Mouse (Mus musculus): Measurements from ENCODE around the gene Muc3a. TPM values are rescaled to one million over a fixed set of nuclear protein-coding genes. Genes with fewer than 3 reads are reported as not detected.

Gene Muc3a
- polyA plus RNA-seq, 1 experiment, result 4.0 TPM

DNA sequence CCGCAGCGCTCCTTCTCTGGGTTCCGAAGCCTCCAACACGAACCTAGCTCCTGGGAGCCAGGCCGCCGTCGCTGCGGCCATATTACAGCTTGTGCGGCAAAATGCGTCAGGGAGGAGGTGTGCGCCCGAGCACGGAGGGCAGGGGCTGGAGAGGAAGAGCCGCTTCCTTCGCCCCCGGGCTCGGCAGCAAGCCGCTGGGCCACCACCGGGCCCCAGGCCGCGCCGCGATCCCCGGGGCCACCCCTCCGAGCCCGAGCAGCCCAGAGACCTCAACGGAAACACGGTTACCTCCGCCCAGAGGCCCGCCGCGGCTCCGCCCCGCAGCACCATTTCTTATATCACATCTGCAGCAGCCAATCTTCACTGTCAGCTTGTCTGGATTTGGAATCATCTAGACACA, 22.9 kb downstream of the Muc3a start:
- Histone ChIP-seq H3K27ac (ENCODE audit: insufficient read depth, low read length) (peak overlapping the region; percentile 50), H3K27me3 (ENCODE audit: control insufficient read depth, insufficient read depth, low read length) (peaks cover 3% of the 10 kb centered on the region)

DNA sequence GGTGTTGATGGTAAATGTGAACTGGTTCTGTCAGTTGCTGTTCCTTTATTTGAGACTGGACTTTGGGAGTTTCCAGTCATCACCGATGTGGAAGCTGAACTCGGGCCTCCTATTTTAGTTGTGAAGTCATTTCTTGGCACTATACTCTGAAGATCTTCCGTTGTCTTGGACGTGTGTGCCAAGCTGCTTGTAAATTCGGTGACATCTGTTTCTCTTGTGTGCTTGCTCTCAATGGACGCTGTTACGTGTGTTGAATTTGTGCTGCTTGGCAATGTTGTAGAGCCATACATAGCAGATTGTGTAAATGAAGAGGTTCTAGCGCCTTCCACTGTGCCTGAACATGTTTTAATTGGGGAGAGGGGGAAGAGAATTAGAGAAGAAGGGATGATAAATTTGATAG, 26.8 kb downstream of the Muc3a start:
- peaks cover 3% of the 10 kb centered on the region for H3K4me1 ChIP-seq (ENCODE audit: control insufficient read depth, insufficient read depth, insufficient read length)
- WGBS, result 93% methylated on average over 8 of the region's 8 CpGs
- TF ChIP-seq POLR2A (IDR thresholded peaks at IDR 0.05; ENCODE audit: low read depth, low read length) (no peak), CTCF (IDR thresholded peaks at IDR 0.05; ENCODE audit: extremely low read depth, insufficient read depth, insufficient read length, insufficient replicate concordance) (no peak)

More for the DNA sequence above, 22.9 kb downstream of the Muc3a start:
- TF ChIP-seq CTCF (IDR thresholded peaks at IDR 0.05; ENCODE audit: extremely low read depth, insufficient read depth, insufficient read length, insufficient replicate concordance), result no peak
- TF ChIP-seq POLR2A (IDR thresholded peaks at IDR 0.05; ENCODE audit: low read depth, low read length), result no peak
- WGBS, result 1% methylated on average over 34 of the region's 34 CpGs
- peaks cover 3% of the 10 kb centered on the region for H3K4me1 ChIP-seq (ENCODE audit: control insufficient read depth, insufficient read depth, insufficient read length)
- H3K36me3 ChIP-seq (ENCODE audit: control insufficient read depth, insufficient read depth, low read length), result no peaks in the 10 kb centered on the region
- DNase-seq (ENCODE audit: low read depth in 1 of 2, low spot score in 2 of 2), result peak; percentile 12 to 59
- peak overlapping the region; percentile 53 for H3K4me3 ChIP-seq (ENCODE audit: extremely low read depth, insufficient read depth, insufficient read length)

DNA sequence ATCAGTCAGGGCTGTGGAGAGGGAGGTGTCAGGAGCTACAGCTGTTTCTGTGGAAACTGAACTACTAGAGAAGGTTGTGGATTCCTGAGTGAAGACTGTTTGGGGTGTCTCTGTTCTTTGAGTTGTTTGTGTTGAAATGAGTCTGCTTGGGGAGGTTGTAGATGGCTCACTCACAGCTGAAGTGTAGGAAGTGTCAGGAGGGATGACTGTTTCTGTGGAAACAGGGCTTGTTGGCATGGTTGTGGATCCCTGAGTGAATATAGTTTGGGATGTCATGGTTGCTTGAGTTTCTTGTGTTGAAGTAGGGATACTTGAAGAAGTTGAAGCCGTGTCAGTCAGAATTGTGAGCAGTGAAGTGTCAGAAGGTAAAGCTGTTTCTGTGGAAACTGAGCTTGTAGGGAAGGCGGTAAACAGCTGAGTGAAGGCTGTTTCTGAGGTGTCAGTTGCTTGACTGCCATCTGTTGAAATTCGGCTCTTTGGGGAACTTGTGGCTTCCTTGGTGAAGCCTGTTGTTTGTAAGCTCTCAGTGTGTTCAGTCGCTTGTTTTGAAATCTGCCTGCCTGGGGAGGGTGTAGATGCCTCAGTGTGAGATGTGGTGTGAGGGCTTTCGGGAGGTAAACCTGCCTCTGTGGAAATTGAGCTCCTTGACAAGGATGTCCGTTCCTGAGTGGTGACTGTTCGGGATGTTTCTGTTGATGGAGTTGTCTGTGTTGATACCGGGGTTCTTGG, 32.4 kb downstream of the Muc3a start:
- DNase-seq (ENCODE audit: low read depth in 1 of 2, low spot score in 2 of 2), result peak; percentile 7 to 11
- Histone ChIP-seq H3K27ac (ENCODE audit: insufficient read depth, low read length) (no peak overlapping the region), H3K4me1 (ENCODE audit: control insufficient read depth, insufficient read depth, insufficient read length) (no peaks in the 10 kb centered on the region; the same call in 1 of the 2 replicates), H3K36me3 (ENCODE audit: control insufficient read depth, insufficient read depth, low read length) (no peaks in the 10 kb centered on the region), H3K27me3 (ENCODE audit: control insufficient read depth, insufficient read depth, low read length) (no peaks in the 10 kb centered on the region), H3K4me3 (ENCODE audit: extremely low read depth, insufficient read depth, insufficient read length) (no peak overlapping the region)
- TF ChIP-seq POLR2A (IDR thresholded peaks at IDR 0.05; ENCODE audit: low read depth, low read length) (no peak), CTCF (IDR thresholded peaks at IDR 0.05; ENCODE audit: extremely low read depth, insufficient read depth, insufficient read length, insufficient replicate concordance) (no peak)
- WGBS, result 54% methylated on average over 8 of the region's 8 CpGs

More for the DNA sequence above, 26.8 kb downstream of the Muc3a start:
- Histone ChIP-seq H3K27ac (ENCODE audit: insufficient read depth, low read length) (no peak overlapping the region), H3K36me3 (ENCODE audit: control insufficient read depth, insufficient read depth, low read length) (no peaks in the 10 kb centered on the region), H3K4me3 (ENCODE audit: extremely low read depth, insufficient read depth, insufficient read length) (no peak overlapping the region), H3K27me3 (ENCODE audit: control insufficient read depth, insufficient read depth, low read length) (peaks cover 3% of the 10 kb centered on the region)
- DNase-seq (ENCODE audit: low read depth in 1 of 2, low spot score in 2 of 2), result no peak

DNA sequence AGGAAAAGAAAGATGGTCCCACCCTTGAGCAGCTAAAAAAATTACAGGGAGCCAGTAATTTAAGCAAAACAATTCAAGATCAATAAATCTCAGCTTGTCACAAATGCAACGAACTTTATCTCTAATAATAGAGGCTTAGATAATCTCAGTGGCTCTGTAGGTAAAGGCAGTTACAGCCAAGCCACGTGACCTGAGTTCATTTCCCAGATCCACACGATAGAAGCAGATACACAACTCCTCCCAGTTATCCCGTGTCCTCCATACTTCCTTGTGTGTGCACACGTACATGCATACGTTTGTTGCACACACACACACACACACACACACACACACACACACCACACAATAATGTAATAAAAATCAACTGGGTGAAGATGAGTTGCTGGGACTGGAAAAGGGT, 38.2 kb downstream of the Muc3a start:
- H3K27me3 ChIP-seq (ENCODE audit: control insufficient read depth, insufficient read depth, low read length), result no peaks in the 10 kb centered on the region

DNA sequence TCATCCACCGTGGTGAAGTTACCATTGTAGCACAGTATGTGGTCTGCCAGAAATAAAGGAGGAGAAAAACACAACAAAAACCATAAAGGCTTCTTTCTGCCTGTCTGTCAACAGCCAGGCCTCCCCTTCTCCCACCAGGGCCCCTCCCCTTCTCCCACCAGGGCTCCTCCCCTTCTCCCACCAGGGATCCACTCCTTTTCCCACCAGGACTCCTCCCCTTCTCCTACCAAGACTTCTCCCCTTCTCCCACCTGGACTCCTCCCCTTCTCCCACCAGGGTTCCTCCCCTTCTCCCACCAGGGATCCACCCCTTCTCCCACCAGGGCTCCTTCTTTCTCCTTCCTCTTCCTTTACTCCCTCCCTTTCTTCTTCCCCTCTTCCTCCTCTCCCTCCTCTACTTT, 39.6 kb downstream of the Muc3a start:
- Histone ChIP-seq H3K4me1 (ENCODE audit: control insufficient read depth, insufficient read depth, insufficient read length) (no peaks in the 10 kb centered on the region), H3K27me3 (ENCODE audit: control insufficient read depth, insufficient read depth, low read length) (no peaks in the 10 kb centered on the region), H3K4me3 (ENCODE audit: extremely low read depth, insufficient read depth, insufficient read length) (no peak overlapping the region), H3K36me3 (ENCODE audit: control insufficient read depth, insufficient read depth, low read length) (no peaks in the 10 kb centered on the region), H3K27ac (ENCODE audit: insufficient read depth, low read length) (no peak overlapping the region)
- no peak for DNase-seq (ENCODE audit: low read depth in 1 of 2, low spot score in 2 of 2)
- WGBS, result 19% methylated on average over 1 of the region's 1 CpGs
- TF ChIP-seq CTCF (IDR thresholded peaks at IDR 0.05; ENCODE audit: extremely low read depth, insufficient read depth, insufficient read length, insufficient replicate concordance), result no peak
- TF ChIP-seq POLR2A (IDR thresholded peaks at IDR 0.05; ENCODE audit: low read depth, low read length), result no peak

More for the DNA sequence above, 38.2 kb downstream of the Muc3a start:
- H3K4me1 ChIP-seq (ENCODE audit: control insufficient read depth, insufficient read depth, insufficient read length), result no peaks in the 10 kb centered on the region
- TF ChIP-seq POLR2A (IDR thresholded peaks at IDR 0.05; ENCODE audit: low read depth, low read length) (no peak), CTCF (IDR thresholded peaks at IDR 0.05; ENCODE audit: extremely low read depth, insufficient read depth, insufficient read length, insufficient replicate concordance) (no peak)
- no peak for DNase-seq (ENCODE audit: low read depth in 1 of 2, low spot score in 2 of 2)
- H3K4me3 ChIP-seq (ENCODE audit: extremely low read depth, insufficient read depth, insufficient read length), result no peak overlapping the region
- H3K36me3 ChIP-seq (ENCODE audit: control insufficient read depth, insufficient read depth, low read length), result no peaks in the 10 kb centered on the region
- H3K27ac ChIP-seq (ENCODE audit: insufficient read depth, low read length), result no peak overlapping the region
- 72% methylated on average over 6 of the region's 6 CpGs for WGBS

DNA sequence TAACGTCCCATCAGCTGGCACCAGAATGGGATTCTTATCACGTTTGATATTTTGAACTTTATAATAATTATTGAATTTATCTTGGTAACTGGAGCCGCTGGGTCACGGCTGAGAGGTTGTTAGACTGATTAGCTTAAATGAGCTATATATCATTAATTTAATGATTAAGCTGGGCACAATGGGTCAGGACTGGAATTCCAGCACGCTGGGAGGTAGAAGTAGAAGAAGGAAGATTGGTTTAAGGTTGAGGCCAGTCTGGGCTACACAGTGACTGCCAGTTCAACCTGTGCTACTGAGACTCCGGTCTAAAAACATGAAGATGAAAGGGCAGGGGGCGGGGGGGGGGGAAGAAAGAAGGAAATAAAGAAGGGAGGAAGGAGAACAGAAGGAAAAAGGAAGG, 40.7 kb downstream of the Muc3a start:
- no peak overlapping the region for H3K4me3 ChIP-seq (ENCODE audit: extremely low read depth, insufficient read depth, insufficient read length)
- no peak for DNase-seq (ENCODE audit: low read depth in 1 of 2, low spot score in 2 of 2)
- WGBS, result 86% methylated on average over 7 of the region's 7 CpGs
- H3K27me3 ChIP-seq (ENCODE audit: control insufficient read depth, insufficient read depth, low read length), result no peaks in the 10 kb centered on the region
- H3K27ac ChIP-seq (ENCODE audit: insufficient read depth, low read length), result no peak overlapping the region
- TF ChIP-seq POLR2A (IDR thresholded peaks at IDR 0.05; ENCODE audit: low read depth, low read length) (no peak), CTCF (IDR thresholded peaks at IDR 0.05; ENCODE audit: extremely low read depth, insufficient read depth, insufficient read length, insufficient replicate concordance) (no peak)
- no peaks in the 10 kb centered on the region for H3K36me3 ChIP-seq (ENCODE audit: control insufficient read depth, insufficient read depth, low read length)
- H3K4me1 ChIP-seq (ENCODE audit: control insufficient read depth, insufficient read depth, insufficient read length), result no peaks in the 10 kb centered on the region

DNA sequence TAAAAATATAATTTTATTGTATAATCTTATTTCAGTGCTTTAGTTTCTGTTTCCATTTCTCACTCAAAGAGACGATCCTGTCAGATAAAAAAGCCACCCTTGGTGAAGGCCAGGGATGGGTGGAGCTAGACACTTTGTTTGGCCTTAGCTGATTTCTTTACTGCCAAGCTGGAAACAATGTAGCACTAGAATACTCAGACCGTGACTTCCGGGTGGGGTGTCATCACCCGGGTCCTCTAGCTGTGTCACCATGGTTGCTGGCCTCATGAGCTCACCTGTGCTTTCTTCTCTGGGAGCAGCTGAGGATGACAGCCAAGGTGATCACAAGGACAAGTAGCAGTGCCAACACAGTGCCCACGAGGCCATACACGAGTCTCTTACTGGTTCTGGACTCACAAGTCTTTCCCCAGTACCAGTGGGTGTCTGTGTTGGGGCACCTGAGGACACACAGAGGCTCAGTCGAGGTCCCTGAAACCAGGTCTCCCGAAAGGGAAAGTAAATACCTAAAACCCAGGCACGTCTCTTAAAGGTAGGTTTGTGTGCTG, 41.3 kb downstream of the Muc3a start:
- no peak for DNase-seq (ENCODE audit: low read depth in 1 of 2, low spot score in 2 of 2)
- no peak overlapping the region for H3K4me3 ChIP-seq (ENCODE audit: extremely low read depth, insufficient read depth, insufficient read length)
- no peaks in the 10 kb centered on the region for H3K4me1 ChIP-seq (ENCODE audit: control insufficient read depth, insufficient read depth, insufficient read length)
- no peaks in the 10 kb centered on the region for H3K36me3 ChIP-seq (ENCODE audit: control insufficient read depth, insufficient read depth, low read length)
- WGBS, result 63% methylated on average over 9 of the region's 9 CpGs
- H3K27me3 ChIP-seq (ENCODE audit: control insufficient read depth, insufficient read depth, low read length), result no peaks in the 10 kb centered on the region
- TF ChIP-seq POLR2A (IDR thresholded peaks at IDR 0.05; ENCODE audit: low read depth, low read length), result no peak
- no peak for TF ChIP-seq CTCF (IDR thresholded peaks at IDR 0.05; ENCODE audit: extremely low read depth, insufficient read depth, insufficient read length, insufficient replicate concordance)
- no peak overlapping the region for H3K27ac ChIP-seq (ENCODE audit: insufficient read depth, low read length)

Data from spleen, adult 2 months (tissue).